Mouse (Mus musculus) heart, postnatal 36 days (tissue): Measurements from ENCODE around the gene Ptpn7. TPM values are rescaled to one million over a fixed set of nuclear protein-coding genes. Genes with fewer than 3 reads are reported as not detected.

Experiments used
- DNase-seq, 2 experiments: peaks; one replicate each; pipeline ENCODE4 v3.0.0; 2021 to 2022
- intact Hi-C: fragments of 180-260 bp; cut with DNase I; formaldehyde crosslinking; loops from one replicate; pipeline ENCODE4 v1.15.1; 2025
- total RNA-seq, 2 experiments: library from RNA; stranded (reverse); gene quantifications; 2 replicates each; pipeline ENCODE4 v1.2.3; 2021

Ptpn7 gene
- total RNA-seq, 2 experiments from 2014 or later = 0.69 to 0.70 TPM

GRCm38 (mm10) chr1:135126443-135127027 is 6.0 kb upstream of the Ptpn7 start:
- intact Hi-C loops = no loop called here
- DNase-seq = no peak

GRCm38 (mm10) chr1:135128011-135128441 is 4.5 kb upstream of the Ptpn7 start:
- no peak for DNase-seq
- intact Hi-C loops = no loop called here

DNA sequence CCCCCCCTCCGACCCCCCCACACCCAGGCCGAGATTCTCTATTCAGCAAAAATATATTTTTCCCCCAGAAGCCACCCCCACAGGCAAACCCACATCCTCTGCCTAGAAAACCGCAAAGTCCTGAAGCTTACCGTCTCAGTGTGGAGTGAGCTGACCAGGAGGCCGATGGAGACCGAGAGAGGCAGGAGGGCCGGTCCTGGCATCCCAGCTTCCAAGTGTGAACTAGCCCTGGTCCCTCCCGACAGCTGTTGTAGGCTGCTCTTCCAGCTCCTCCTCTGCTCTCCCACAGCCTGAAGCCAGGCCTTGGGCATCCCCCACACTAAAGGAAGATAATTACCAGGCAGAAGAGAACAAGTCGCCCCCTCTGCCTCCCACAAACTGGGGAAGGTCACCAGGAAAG is 3.5 kb upstream of the Ptpn7 start:
- intact Hi-C loops = no loop called here
- no peak for DNase-seq

DNA sequence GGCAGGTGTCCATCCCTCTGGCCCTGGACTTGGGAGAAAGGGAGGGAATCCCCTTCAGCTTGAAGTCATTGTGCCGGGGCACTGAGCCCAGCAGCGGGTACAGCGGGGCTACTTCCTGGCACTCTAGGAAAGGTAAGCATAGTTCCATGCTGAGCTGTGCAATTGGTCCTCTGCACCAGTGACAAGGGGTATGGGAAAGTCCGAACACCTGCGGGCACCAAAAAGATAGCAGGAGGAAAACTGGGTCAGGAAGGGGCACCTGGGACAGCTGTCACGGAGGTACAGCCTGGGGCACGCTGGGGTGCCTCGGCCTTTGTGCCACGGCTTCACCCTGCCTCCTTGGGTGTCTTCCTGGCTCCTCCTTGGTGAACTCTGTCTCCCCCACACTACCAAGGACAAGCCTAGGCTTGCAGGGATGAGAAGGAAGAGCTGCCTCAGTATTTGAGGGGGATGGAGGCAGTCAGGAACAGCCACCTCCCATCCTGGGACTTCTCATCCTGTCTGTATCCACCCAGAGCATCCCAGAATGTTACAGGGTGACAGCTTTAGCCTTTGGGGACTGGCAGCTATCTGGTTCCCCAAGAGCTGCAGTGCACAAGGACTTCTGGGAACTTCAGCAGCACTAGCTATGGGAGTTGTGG is 2.8 kb upstream of the Ptpn7 start:
- intact Hi-C loops = no loop called here
- no peak for DNase-seq

- intact Hi-C loops = no loop called here
- DNase-seq = no peak
These were observed 2.0 kb upstream of the Ptpn7 start for GRCm38 (mm10) chr1:135130376-135131018.

DNA sequence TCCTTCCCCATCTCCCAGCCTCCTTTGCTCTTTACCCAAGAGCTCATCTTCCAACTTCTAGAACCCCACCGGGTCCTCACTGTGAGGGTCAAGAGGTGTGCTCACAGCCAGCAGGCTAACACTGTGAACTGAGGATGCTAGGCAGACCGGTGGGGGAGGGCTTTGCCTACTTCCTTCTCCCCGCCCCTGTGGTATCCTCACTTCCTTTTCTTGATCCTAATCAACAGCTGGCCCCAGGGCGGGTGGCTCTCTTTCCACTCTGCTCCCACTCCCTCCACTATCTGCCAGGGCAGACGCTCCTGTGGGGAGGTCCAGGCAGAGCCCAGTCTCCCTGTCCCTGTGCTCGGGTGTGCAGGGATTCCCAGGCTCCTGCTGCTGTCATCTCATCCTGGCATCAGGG is 1.5 kb upstream of the Ptpn7 start:
- intact Hi-C loops = no loop called here
- peak in 1 of 2 experiments; percentile 38 for DNase-seq

- no peak for DNase-seq
- intact Hi-C loops = no loop called here
These were observed 940 bp upstream of the Ptpn7 start for GRCm38 (mm10) chr1:135131560-135131959.

DNA sequence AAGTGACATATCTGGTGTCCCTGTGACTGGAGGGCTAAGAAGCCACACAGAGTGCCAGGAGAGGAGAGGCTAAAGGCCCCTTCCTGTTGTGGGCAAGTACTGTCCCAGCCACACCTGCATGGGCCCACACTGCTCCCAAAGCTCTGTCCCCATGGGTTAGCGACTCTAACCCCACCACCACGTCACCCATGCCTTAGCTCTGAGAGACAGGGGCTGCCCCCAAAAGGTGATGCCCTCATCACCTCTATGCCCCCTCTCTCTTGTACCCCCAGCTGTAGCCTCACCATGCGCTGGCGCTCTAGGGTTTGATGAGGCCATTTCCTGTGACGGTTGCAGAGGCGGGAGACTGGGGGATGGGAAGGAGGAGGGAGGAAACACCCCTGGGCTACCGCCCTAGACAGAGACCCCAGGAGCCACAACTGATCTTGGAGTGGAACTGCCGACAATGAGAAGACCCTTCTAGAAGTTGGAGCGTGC is 431 bp downstream of the Ptpn7 start:
- DNase-seq = no peak
- intact Hi-C loops = no loop called here

- no peak for DNase-seq
These were observed 1.4 kb downstream of the Ptpn7 start for GRCm38 (mm10) chr1:135133678-135134435.

DNA sequence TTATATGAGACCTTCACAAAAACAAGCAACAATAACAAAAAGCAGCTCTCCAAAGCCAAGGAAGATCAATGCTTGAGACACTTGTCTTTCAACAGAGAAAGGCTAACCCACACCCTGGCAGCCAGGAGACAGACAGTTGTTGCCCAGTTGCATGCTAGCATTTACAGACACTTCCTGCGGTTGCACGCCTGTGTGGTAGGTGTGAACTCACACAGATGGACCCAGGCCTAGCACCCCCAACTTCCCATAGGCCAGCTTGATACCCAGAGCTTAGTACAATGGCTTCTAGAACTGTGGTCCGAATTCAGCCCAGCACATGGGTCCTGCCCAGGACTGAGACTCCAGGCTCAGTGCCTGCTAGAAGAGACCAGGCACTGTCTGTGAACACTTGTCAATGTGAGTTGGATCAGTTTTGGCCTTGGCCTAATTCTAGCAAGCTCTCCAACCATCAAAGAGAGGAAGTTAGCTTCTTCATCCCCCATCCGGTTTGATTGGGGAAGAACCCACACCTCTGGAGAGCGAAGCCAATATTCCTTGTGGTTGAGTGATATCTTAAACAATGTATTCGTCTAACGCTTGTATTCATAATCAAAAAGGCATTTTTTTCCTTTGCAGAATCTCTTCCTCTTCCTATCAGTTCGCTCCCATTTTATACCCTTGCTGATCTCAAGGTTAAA is 2.7 kb downstream of the Ptpn7 start:
- DNase-seq = no peak
- intact Hi-C loops = no loop called here

More at GRCm38 (mm10) chr1:135133678-135134435, 1.4 kb downstream of the Ptpn7 start:
- intact Hi-C loops = no loop called here

DNA sequence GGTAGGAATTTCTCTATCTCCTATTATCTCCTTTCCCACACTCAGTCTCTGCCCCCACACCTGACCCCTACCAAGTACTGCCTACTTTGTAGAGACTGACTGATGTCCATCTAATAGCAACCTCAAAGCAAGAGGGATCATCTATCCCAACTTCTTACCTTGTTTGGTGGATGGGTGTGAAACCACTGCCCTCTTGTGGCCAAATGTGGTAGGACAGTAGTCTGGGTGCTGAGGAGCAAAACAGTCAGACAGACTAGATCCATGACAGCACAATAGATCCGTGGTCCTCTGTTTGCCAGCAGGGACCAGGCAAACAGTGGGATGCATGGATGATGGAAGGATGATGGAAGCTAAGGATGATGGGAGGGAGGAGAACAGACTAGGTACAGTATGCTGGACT is 4.0 kb downstream of the Ptpn7 start:
- intact Hi-C loops = loop anchor here (1.0 kb wide), 1 partner anchor 26 kb away; no protein-coding TSS in a partner anchor
- peak; percentile 65 to 79 for DNase-seq

DNA sequence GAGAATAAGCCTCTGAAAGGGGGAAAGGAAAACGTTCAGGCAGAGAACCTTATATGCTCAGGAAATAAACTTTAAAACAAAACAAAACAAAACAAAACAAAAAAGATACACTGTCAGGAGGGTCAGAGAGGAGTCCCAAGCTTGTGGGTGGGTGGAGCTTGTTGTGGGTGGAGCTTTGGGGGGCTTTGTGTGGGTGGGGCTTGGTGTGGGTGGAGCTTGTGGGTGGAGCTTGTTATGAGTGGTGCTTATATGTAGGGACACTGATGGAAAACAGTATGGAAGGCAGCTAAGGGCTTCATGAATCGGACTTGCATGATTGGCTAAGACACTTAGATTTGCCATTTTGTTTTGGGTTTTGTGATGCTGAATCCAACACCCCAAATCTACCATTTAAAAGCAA is 7.4 kb downstream of the Ptpn7 start:
- DNase-seq = no peak
- intact Hi-C loops = no loop called here

DNA sequence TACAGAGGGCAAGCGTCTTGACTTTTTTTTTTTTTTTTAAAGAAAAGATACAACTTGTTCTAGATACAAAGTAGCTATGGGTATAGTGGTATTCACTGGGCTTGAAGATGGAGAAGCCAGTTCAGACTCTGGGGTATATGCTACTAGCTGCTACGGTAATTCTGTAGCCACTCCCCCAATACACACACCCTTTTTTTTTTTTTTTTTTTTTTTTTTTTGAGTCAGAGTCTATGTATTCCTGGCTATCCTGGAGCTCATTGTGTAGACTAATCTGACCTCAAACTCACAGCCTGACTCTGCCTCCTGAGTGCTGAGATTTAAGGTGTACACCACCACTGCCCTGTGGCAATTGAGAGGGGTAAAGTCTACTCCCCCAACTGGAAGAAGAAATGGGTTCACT is 10.0 kb downstream of the Ptpn7 start:
- DNase-seq = no peak
- intact Hi-C loops = no loop called here

- intact Hi-C loops = no loop called here
- DNase-seq = no peak
These were observed 11.4 kb downstream of the Ptpn7 start for GRCm38 (mm10) chr1:135143940-135144339.

GRCm38 (mm10) chr1:135146077-135146945 is 13.8 kb downstream of the Ptpn7 start, which contains the start of gene Arl8a:
Gene Arl8a (plus strand): TSS chr1:135146824.
- intact Hi-C loops = no loop called here
- peak; percentile 86 to 88 for DNase-seq

- DNase-seq = peak; percentile 84 to 89
- intact Hi-C loops = no loop called here
These were observed 14.6 kb downstream of the Ptpn7 start for GRCm38 (mm10) chr1:135146946-135147701.

DNA sequence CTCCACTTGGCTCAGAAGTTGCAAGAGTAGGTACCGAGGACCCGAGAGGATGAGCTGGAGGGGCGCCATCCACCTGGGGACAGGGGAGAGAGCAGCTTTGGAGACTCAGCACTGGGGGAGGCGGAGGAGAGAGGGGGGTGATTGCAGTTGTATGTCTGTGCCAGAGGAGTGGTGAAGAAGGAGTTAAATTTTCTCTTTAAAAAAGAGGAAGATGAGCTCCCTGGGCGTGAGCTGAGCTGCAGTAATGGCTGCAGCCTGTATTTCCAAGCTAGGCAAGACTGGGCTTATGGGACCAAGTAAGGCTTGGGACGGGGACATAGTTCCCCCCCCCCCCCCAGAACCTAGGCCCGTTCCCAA is 15.2 kb downstream of the Ptpn7 start:
- intact Hi-C loops = no loop called here
- no peak for DNase-seq

DNA sequence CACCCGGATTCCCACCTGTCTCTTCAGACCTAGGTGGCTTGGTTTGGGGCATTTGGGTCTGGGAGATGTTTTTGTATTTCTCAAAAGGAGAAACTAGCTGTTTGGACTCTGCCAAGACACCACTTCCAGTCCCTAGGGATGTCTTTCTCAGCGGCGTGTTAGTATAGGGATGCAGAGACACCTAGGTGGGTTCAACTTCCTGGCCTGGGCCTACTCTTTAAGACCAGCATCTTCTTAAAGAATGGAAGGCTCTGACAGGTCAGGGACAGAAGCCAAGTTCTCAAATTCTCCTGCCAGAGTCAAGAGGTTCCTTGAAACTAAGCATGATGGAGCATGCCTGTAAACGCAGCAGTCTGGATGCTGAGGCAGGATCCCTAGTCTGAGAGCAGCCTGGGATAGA is 16.0 kb downstream of the Ptpn7 start:
- intact Hi-C loops = no loop called here
- DNase-seq = no peak

DNA sequence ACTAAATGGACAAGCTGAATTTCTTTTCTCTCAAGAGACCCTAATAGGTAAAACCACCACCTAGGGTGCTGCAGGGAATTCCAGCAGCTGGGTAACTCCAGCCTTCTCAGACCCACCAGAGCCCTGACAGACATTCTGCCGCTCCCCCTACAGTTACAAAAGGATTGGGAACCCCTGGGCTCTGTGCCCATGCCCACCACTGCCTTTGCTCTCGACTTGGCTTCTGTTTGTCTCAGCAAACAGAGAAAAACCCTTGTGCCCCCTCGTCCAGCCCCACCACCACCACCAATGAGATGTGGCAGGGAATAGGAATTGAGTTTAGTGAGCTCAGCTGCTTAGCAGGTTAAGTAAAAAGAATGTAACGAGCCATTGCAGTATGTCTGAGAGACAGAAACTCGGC is 16.5 kb downstream of the Ptpn7 start:
- intact Hi-C loops = no loop called here
- DNase-seq = no peak
